Mouse (Mus musculus) liver, embryonic 16.5 days (tissue): ENCODE measurements around the gene Gse1. TPM values are rescaled to one million over a fixed set of nuclear protein-coding genes. Genes with fewer than 3 reads are reported as not detected.
A peak's percentile ranks its signal among the peaks of the same experiment; 100 is the strongest.

Source experiments
- ATAC-seq: fragments of 200-750 bp; cut with Nextera tagmentation; 2 replicates; pipeline ENCODE4 v1.8.0; 2017; ENCODE audit warnings: low read depth, mild to moderate bottlenecking, moderate number of reproducible peaks, moderate library complexity
- H3K27ac ChIP-seq: fragments of 300-500 bp; sonication (generic); 2 replicates; pipeline ENCODE4 v1.5.1; 2014; ENCODE audit warnings: mild to moderate bottlenecking, low read length
- H3K27me3 ChIP-seq: fragments of 300-500 bp; sonication (generic); 2 replicates; pipeline ENCODE4 v1.6.1; 2014; ENCODE audit warnings: low read depth, low read length, mixed read lengths; ENCODE audit not compliant: control insufficient read depth, insufficient read depth
- H3K36me3 ChIP-seq: fragments of 300-500 bp; sonication (generic); 2 replicates; pipeline ENCODE4 v1.6.1; 2014; ENCODE audit warnings: mild to moderate bottlenecking; ENCODE audit not compliant: control insufficient read depth, insufficient read depth
- H3K4me1 ChIP-seq: fragments of 300-500 bp; sonication (generic); 2 replicates; pipeline ENCODE4 v1.6.1; 2014; ENCODE audit warnings: low read depth, low read length, mixed read lengths; ENCODE audit not compliant: control insufficient read depth
- H3K4me2 ChIP-seq: fragments of 300-500 bp; sonication (generic); 2 replicates; pipeline ENCODE4 v1.6.1; 2014; ENCODE audit warnings: low read depth, low read length, mixed read lengths
- H3K4me3 ChIP-seq: fragments of 300-500 bp; sonication (generic); 2 replicates; pipeline ENCODE4 v1.5.1; 2014; ENCODE audit warnings: low read depth, mild to moderate bottlenecking, low read length
- H3K9ac ChIP-seq: fragments of 300-500 bp; sonication (generic); 2 replicates; pipeline ENCODE4 v1.6.1; 2014; ENCODE audit warnings: low read depth, low read length
- H3K9me3 ChIP-seq: fragments of 300-500 bp; sonication (generic); replicated peaks from 2 replicates; pipeline ENCODE4 v1.6.1; 2016; ENCODE audit warnings: low read length; ENCODE audit not compliant: control insufficient read depth
- WGBS: fragments of 180-500 bp; shearing (Covaris S2); extraction: QIAGEN DNeasy Blood & Tissue Kit; methylation state at CpG from one replicate; pipeline ENCODE4 v1.1.7; 2014; ENCODE audit not compliant: insufficient replicate concordance; 5-methylcytosine and 5-hydroxymethylcytosine counted together
- polyA plus RNA-seq: library from polyadenylated mRNA; unstranded; fragments of >200 nt; fragmentation: Nextera tagmentation; extraction: Ambion mirVana; gene quantifications from 2 replicates; pipeline ENCODE4 v1.2.1, GENCODE M21; 2015

Gene Gse1
- polyA plus RNA-seq, 1 experiment from 2014 or later: 9.5 TPM

DNA sequence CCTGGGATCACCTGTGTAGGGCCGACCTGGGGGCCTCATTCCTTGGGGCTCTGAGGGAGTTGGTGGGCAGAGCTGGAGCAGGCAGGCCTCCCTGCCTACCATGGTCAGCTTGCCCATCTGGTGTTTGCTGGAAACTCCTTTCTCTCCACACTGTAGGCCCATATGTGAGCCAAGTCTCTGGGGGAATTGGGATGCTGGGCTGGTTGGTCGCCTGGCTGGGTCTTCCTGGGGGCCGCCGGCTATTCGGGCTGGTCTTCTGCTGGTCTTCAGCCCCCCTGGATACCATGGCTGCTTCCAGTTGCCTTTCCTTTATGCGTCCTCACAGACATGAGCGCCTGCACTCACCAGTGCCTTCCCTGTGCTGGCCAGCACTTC lies 293.3 kb downstream of the Gse1 start:
- 71% methylated on average over 7 of the region's 7 CpGs for WGBS
- no peak for ATAC-seq
- H3K9me3 ChIP-seq: no peaks in the 10 kb centered on the region
- H3K4me2 ChIP-seq: no peak overlapping the region
- no peak overlapping the region for H3K4me3 ChIP-seq
- peaks cover 42% of the 10 kb centered on the region for H3K4me1 ChIP-seq
- H3K9ac ChIP-seq: no peak overlapping the region
- no peaks in the 10 kb centered on the region for H3K27me3 ChIP-seq
- no peak overlapping the region for H3K27ac ChIP-seq
- H3K36me3 ChIP-seq: no peaks in the 10 kb centered on the region

- no peak for ATAC-seq
- H3K4me3 ChIP-seq: no peak overlapping the region
Observed at GRCm38 (mm10) chr8:120523641-120524040, 295.4 kb downstream of the Gse1 start.

DNA sequence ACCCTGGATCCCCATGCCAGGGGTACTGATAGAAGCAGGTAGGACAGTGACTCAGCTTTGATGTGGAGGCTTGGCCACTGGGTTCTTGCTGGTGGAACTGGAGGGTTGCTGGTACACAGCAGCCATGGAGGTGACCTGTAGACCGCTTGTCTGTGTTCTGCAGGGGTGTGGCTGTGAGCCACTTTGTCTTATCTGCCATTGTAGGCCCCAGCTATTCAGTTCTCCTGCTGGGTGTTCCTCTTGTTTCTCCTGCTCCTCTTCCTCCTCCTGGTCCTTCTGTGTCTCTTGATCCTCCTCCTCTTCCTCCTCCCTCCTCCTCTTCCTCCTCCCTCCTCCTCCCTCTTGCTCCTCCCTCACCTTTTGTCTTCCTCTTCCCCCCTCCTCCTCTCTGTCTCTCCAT lies 296.9 kb downstream of the Gse1 start:
- 14% methylated on average over 1 of the region's 1 CpGs for WGBS
- Histone ChIP-seq H3K27ac (no peak overlapping the region), H3K4me3 (no peak overlapping the region), H3K9me3 (no peaks in the 10 kb centered on the region), H3K4me2 (peak overlapping the region; percentile 30), H3K36me3 (no peaks in the 10 kb centered on the region), H3K9ac (no peak overlapping the region; the same call in 1 of the 2 replicates), H3K4me1 (peaks cover 65% of the 10 kb centered on the region), H3K27me3 (no peaks in the 10 kb centered on the region)
- ATAC-seq: 0 out of 2 replicates have a peak, but pooled peaks have one; percentile 31

More at GRCm38 (mm10) chr8:120523641-120524040, 295.4 kb downstream of the Gse1 start:
- WGBS: 62% methylated on average over 7 of the region's 7 CpGs
- H3K27ac ChIP-seq: no peak overlapping the region
- H3K27me3 ChIP-seq: no peaks in the 10 kb centered on the region
- peaks cover 57% of the 10 kb centered on the region for H3K4me1 ChIP-seq
- no peak overlapping the region for H3K4me2 ChIP-seq
- no peaks in the 10 kb centered on the region for H3K9me3 ChIP-seq
- no peak overlapping the region for H3K9ac ChIP-seq
- H3K36me3 ChIP-seq: no peaks in the 10 kb centered on the region

- H3K4me3 ChIP-seq: no peak overlapping the region
- H3K9ac ChIP-seq: peak overlapping the region; percentile 4; the same call in 1 of the 2 replicates
- H3K4me2 ChIP-seq: no peak overlapping the region
- H3K36me3 ChIP-seq: no peaks in the 10 kb centered on the region
- ATAC-seq: no peak
- no peak overlapping the region for H3K27ac ChIP-seq
- no peaks in the 10 kb centered on the region for H3K9me3 ChIP-seq
- 55% methylated on average over 6 of the region's 6 CpGs for WGBS
- H3K27me3 ChIP-seq: no peaks in the 10 kb centered on the region
- H3K4me1 ChIP-seq: peaks cover 58% of the 10 kb centered on the region
Observed at GRCm38 (mm10) chr8:120525832-120526231, 297.6 kb downstream of the Gse1 start.

DNA sequence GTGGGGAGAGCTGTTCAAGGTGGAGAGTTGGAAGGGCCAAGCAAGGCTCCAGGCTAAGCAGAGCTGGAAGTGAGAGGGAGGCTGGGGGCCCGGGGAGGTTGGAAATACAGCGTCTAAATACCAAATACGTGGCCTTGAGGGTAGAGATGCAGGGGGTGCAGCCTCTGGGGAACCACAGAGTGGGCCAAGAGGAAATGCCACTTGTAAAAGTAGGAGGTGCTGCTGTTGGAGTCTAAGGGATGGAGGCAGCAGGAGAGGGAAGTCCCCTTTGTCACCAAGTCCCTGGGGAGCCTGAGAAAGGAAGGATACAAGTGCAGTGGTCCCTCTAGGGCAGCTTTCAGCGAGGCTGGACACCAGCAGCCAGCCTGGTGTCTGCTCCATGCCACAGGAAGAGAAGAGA lies 298.3 kb downstream of the Gse1 start:
- H3K27ac ChIP-seq: no peak overlapping the region
- WGBS: 29% methylated on average over 4 of the region's 4 CpGs
- H3K4me1 ChIP-seq: peaks cover 61% of the 10 kb centered on the region
- no peaks in the 10 kb centered on the region for H3K9me3 ChIP-seq
- H3K9ac ChIP-seq: no peak overlapping the region
- no peak overlapping the region for H3K4me2 ChIP-seq
- H3K4me3 ChIP-seq: no peak overlapping the region
- no peaks in the 10 kb centered on the region for H3K36me3 ChIP-seq
- no peaks in the 10 kb centered on the region for H3K27me3 ChIP-seq
- ATAC-seq: no peak

DNA sequence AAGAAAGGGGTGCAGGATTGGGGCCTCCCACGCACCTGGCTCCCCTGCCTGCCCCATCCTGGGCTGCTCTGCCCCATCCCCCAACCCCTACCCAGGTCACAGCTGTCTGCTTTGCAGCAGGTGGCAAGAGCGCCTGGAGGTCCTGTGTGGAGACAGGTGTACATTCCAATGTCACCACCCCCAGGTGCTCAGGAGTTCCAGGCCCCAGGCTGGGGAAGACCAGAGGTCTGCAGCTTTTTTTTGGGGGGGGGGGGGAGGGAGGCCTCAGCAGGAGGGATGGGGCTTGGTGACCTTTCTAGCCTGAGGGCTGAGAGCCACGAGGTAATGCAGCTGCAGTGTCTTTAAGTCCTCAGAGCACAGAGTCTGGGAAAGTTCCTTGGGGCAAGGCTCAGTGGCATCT lies 300.1 kb downstream of the Gse1 start:
- no peak overlapping the region for H3K4me3 ChIP-seq
- H3K9me3 ChIP-seq: no peaks in the 10 kb centered on the region
- WGBS: 43% methylated on average over 3 of the region's 3 CpGs
- no peak for ATAC-seq
- peak overlapping the region; percentile 60 for H3K27ac ChIP-seq
- H3K36me3 ChIP-seq: no peaks in the 10 kb centered on the region
- H3K9ac ChIP-seq: no peak overlapping the region
- no peak overlapping the region for H3K4me2 ChIP-seq
- peaks cover 76% of the 10 kb centered on the region for H3K4me1 ChIP-seq
- no peaks in the 10 kb centered on the region for H3K27me3 ChIP-seq

GRCm38 (mm10) chr8:120529226-120529625 lies 301.0 kb downstream of the Gse1 start:
- Histone ChIP-seq H3K4me3 (no peak overlapping the region), H3K9me3 (no peaks in the 10 kb centered on the region), H3K27me3 (no peaks in the 10 kb centered on the region), H3K4me1 (peaks cover 80% of the 10 kb centered on the region), H3K4me2 (no peak overlapping the region), H3K9ac (no peak overlapping the region), H3K27ac (no peak overlapping the region; the same call in 1 of the 2 replicates), H3K36me3 (no peaks in the 10 kb centered on the region)
- peak; percentile 63 for ATAC-seq
- 38% methylated on average over 7 of the region's 7 CpGs for WGBS

DNA sequence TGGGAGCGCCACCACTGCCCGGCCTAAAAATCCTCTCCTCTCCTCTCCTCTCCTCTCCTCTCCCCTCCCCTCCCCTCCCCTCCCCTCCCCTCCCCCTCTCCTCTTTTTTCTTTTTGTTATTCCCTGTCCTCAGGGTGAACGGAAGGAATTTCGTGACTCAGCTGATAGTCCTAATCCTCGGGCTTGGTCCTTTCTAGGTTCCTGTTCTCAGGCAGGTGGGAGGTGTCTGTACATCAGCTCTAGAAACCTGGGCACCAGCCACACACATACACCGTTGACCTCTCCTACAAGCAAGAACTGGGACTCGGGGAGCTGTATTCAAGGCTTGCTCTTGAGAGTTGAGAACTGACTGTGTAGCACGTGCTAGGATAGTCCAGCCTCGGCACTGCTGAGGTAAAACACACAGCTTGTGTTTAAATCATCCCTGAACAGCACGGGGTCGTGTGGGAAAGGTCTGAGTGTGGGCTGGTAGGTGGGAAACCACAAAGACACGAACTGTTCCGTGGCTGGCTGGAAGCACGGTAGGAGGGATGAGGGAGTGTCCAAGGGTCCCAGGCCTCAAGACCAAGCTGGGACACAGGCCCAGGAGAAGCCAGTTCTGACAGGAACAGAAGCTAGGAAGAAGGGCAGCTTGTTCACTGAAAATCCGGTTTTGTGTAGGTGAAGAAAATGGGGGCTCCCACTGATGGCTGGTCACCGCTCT lies 302.8 kb downstream of the Gse1 start:
- no peak for ATAC-seq
- no peak overlapping the region for H3K9ac ChIP-seq
- WGBS: 48% methylated on average over 16 of the region's 16 CpGs
- H3K27ac ChIP-seq: no peak overlapping the region
- no peaks in the 10 kb centered on the region for H3K27me3 ChIP-seq
- H3K36me3 ChIP-seq: no peaks in the 10 kb centered on the region
- no peak overlapping the region for H3K4me3 ChIP-seq
- H3K9me3 ChIP-seq: no peaks in the 10 kb centered on the region
- H3K4me1 ChIP-seq: peaks cover 80% of the 10 kb centered on the region
- no peak overlapping the region for H3K4me2 ChIP-seq

- WGBS: 59% methylated on average over 10 of the region's 10 CpGs
- Histone ChIP-seq H3K27me3 (no peaks in the 10 kb centered on the region), H3K9ac (peak overlapping the region; percentile 16; the same call in 1 of the 2 replicates), H3K27ac (0 out of 2 replicates have a peak overlapping the region, but pooled peaks have one; percentile 16), H3K4me3 (no peak overlapping the region), H3K4me2 (peak overlapping the region; percentile 38), H3K36me3 (no peaks in the 10 kb centered on the region), H3K9me3 (no peaks in the 10 kb centered on the region), H3K4me1 (peaks cover 80% of the 10 kb centered on the region)
- ATAC-seq: no peak
Observed at GRCm38 (mm10) chr8:120531775-120532516, 303.7 kb downstream of the Gse1 start.
